Mouse (Mus musculus): ENCODE results near the gene Abcb11.
"Not testable (repeated sequence)": the region's sequence is repeated elsewhere in the genome, so short reads cannot be mapped to it uniquely, and the experiment has no call there.

Gene Abcb11

GRCm38 (mm10) chr2:69342496-69343221 is at the start of gene Abcb11:
Gene Abcb11, minus strand, starts transcription at chr2:69342616.
- DNase-seq, result no peak

- DNase-seq, result peak; percentile 44 to 54
Observed at GRCm38 (mm10) chr2:69386118-69386871, 43.9 kb upstream of the Abcb11 start.

GRCm38 (mm10) chr2:69382838-69383237 is 40.4 kb upstream of the Abcb11 start:
- DNase-seq, result no peak

- DNase-seq, result no peak
Observed at GRCm38 (mm10) chr2:69381740-69382139, 39.3 kb upstream of the Abcb11 start.

- DNase-seq, result no peak
Observed at GRCm38 (mm10) chr2:69380281-69380680, 37.9 kb upstream of the Abcb11 start, which contains the start of gene Dhrs9. Gene Dhrs9, plus strand, starts transcription at chr2:69380445.

GRCm38 (mm10) chr2:69379801-69380200 is 37.4 kb upstream of the Abcb11 start:
- no peak for DNase-seq

- no peak for DNase-seq
Observed at GRCm38 (mm10) chr2:69376780-69377179, 34.4 kb upstream of the Abcb11 start.

GRCm38 (mm10) chr2:69365275-69365674 is 22.9 kb upstream of the Abcb11 start:
- peak; percentile 62 to 64 for DNase-seq

GRCm38 (mm10) chr2:69364831-69365230 is 22.4 kb upstream of the Abcb11 start:
- no peak for DNase-seq

GRCm38 (mm10) chr2:69355402-69355801 is 13.0 kb upstream of the Abcb11 start:
- not testable (repeated sequence) for DNase-seq

GRCm38 (mm10) chr2:69341506-69341905 is 910 bp downstream of the Abcb11 start:
- no peak for DNase-seq

GRCm38 (mm10) chr2:69331523-69331922 is 10.9 kb downstream of the Abcb11 start:
- DNase-seq, result not testable (repeated sequence)

- DNase-seq, result no peak
Observed at GRCm38 (mm10) chr2:69328509-69329163, 13.8 kb downstream of the Abcb11 start.

- DNase-seq, result no peak
Observed at GRCm38 (mm10) chr2:69324881-69325660, 17.3 kb downstream of the Abcb11 start.

GRCm38 (mm10) chr2:69323018-69323417 is 19.4 kb downstream of the Abcb11 start:
- no peak for DNase-seq

GRCm38 (mm10) chr2:69321457-69321856 is 21.0 kb downstream of the Abcb11 start:
- DNase-seq, result no peak

- no peak for DNase-seq
Observed at GRCm38 (mm10) chr2:69311337-69311736, 31.1 kb downstream of the Abcb11 start.

GRCm38 (mm10) chr2:69308136-69308535 is 34.3 kb downstream of the Abcb11 start:
- no peak for DNase-seq

GRCm38 (mm10) chr2:69300568-69300967 is 41.8 kb downstream of the Abcb11 start:
- DNase-seq, result not testable (repeated sequence)

GRCm38 (mm10) chr2:69294508-69294907 is 47.9 kb downstream of the Abcb11 start:
- no peak for DNase-seq

GRCm38 (mm10) chr2:69288989-69289388 is 53.4 kb downstream of the Abcb11 start:
- peak; percentile 24 to 25 for DNase-seq

GRCm38 (mm10) chr2:69275875-69276274 is 66.5 kb downstream of the Abcb11 start:
- DNase-seq, result peak; percentile 9 to 28
